Mouse (Mus musculus) kidney, adult 10 weeks (tissue): Measurements from ENCODE around the gene Ubac1. TPM values are rescaled to one million over a fixed set of nuclear protein-coding genes. Genes with fewer than 3 reads are reported as not detected.

Experiments used
- polyA plus RNA-seq: library from polyadenylated mRNA; stranded (reverse); fragments of 350-450 nt; fragmentation: Illumina TruSeq; extraction: RNeasy Lipid Tissue Mini Kit (QIAGEN cat#74804); gene quantifications from one replicate; pipeline ENCODE4 v1.2.3, GENCODE M21; 2014; ENCODE audit warnings: low read depth, low replicate concordance

Gene Ubac1
- 40.3 TPM for polyA plus RNA-seq

GRCm38 (mm10) chr2:26021561-26022257, at the start of gene Ubac1:
Gene Ubac1 (minus strand): TSS chr2:26021747.

GRCm38 (mm10) chr2:25983159-25983907, 38.2 kb downstream of the Ubac1 start, which contains the start of gene Camsap1:
Gene Camsap1 (minus strand): TSS chr2:25983282.

Other genes with a start within 250 kb of the Ubac1 start
- gene Lcn11, start 244.7 kb downstream of the Ubac1 start, polyA plus RNA-seq, result not detected
- gene Gm13539, start 239.5 kb downstream of the Ubac1 start, polyA plus RNA-seq, result not detected
- not detected for gene Glt6d1, start 205.9 kb downstream of the Ubac1 start, polyA plus RNA-seq
- gene Lcn9, start 198.6 kb downstream of the Ubac1 start, polyA plus RNA-seq, result not detected
- gene Sohlh1, start 174.5 kb downstream of the Ubac1 start, polyA plus RNA-seq, result not detected
- 0.97 TPM for gene Kcnt1, start 158.0 kb downstream of the Ubac1 start, polyA plus RNA-seq
- gene Camsap1, start 38.5 kb downstream of the Ubac1 start, polyA plus RNA-seq, result 6.3 TPM
- 14.6 TPM for gene Nacc2, start 101.5 kb upstream of the Ubac1 start, polyA plus RNA-seq
- gene Lhx3, start 186.5 kb upstream of the Ubac1 start, polyA plus RNA-seq, result not detected
- 10.4 TPM for gene Qsox2, start 215.8 kb upstream of the Ubac1 start, polyA plus RNA-seq